Mouse (Mus musculus) MEL (cell line): ENCODE measurements at regions not wholly inside any gene's neighbourhood (a gene's known extent, or its start where the extent isn't known, plus 50 kb on each side); places are given as distances from the start of the nearest gene placed in this dataset.

Experiments
- CHD2 ChIP-seq: IDR thresholded peaks from 2 replicates; pipeline ENCODE4 v1.6.1; 2011; ENCODE audit warnings: low read length, improper control_type of control experiment
- CTCF ChIP-seq, 3 experiments: IDR thresholded peaks in 2 of 3; conservative IDR thresholded peaks in 1 of 3; 2 replicates each; pipeline ENCODE4 v1.5.1; 2011 to 2012; ENCODE audit warnings: low read length in 3 of 3, low read depth in 2 of 3, mild to moderate bottlenecking in 2 of 3, improper control_type of control experiment in 1 of 3, inconsistent platforms in 1 of 3, mixed read lengths in 1 of 3, moderate library complexity in 1 of 3; ENCODE audit not compliant: control insufficient read depth in 1 of 3, insufficient read depth in 1 of 3, poor library complexity in 1 of 3, severe bottlenecking in 1 of 3
- ETS1 ChIP-seq: IDR thresholded peaks from 2 replicates; pipeline ENCODE4 v1.6.1; 2012; ENCODE audit warnings: low read depth, mild to moderate bottlenecking, inconsistent platforms, low read length, improper control_type of control experiment, moderate library complexity
- GATA1 ChIP-seq: IDR thresholded peaks from 2 replicates; pipeline ENCODE4 v1.6.1; 2011; ENCODE audit warnings: low read depth, low read length, improper control_type of control experiment
- KAT2A ChIP-seq: conservative IDR thresholded peaks from 2 replicates; pipeline ENCODE4 v1.6.1; 2012; ENCODE audit warnings: low read depth, low read length, improper control_type of control experiment, inconsistent platforms
- MAZ ChIP-seq: IDR thresholded peaks from 2 replicates; pipeline ENCODE4 v1.6.1; 2012; ENCODE audit warnings: low read depth, mild to moderate bottlenecking, inconsistent platforms, low read length, improper control_type of control experiment
- POLR2A ChIP-seq, 2 experiments: IDR thresholded peaks; 2 replicates each; pipeline ENCODE4 v1.6.1; 2011 to 2012; ENCODE audit warnings: low read length in 2 of 2, mild to moderate bottlenecking in 2 of 2, control low read depth in 1 of 2, improper control_type of control experiment in 1 of 2, low read depth in 1 of 2, moderate library complexity in 1 of 2; ENCODE audit not compliant: control insufficient read depth in 1 of 2, insufficient read depth in 1 of 2, poor library complexity in 1 of 2
- SIN3A ChIP-seq: IDR thresholded peaks from 2 replicates; pipeline ENCODE4 v1.6.1; 2012; ENCODE audit warnings: low read length, improper control_type of control experiment, inconsistent platforms
- USF2 ChIP-seq, 2 experiments: IDR thresholded peaks; 2 replicates each; pipeline ENCODE4 v1.6.1; 2011 to 2012; ENCODE audit warnings: improper control_type of control experiment in 2 of 2, low read length in 2 of 2, borderline replicate concordance in 1 of 2, inconsistent platforms in 1 of 2, low read depth in 1 of 2, mild to moderate bottlenecking in 1 of 2; ENCODE audit not compliant: insufficient read depth in 1 of 2
- ZNF384 ChIP-seq: IDR thresholded peaks from 2 replicates; pipeline ENCODE4 v1.6.1; 2012; ENCODE audit warnings: low read depth, mild to moderate bottlenecking, inconsistent platforms, low read length, improper control_type of control experiment

DNA sequence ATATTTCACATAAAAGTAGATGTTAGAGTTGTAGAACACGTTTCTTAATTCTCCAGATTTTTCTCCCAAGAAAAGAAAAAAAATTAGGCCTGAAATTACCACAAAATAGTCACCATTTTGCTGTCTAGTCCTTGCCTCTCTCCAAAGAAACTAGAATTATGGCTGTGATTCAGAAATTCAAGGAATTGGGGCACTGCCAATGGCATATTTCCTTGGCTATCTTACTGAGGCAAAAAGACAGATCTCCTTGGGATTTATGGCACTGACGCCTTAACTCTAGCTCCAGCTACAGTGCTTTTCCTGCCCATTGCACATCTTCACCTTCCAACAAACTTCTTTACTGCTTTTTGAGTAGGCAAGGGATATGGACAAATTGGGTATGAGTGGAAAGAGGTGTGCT lies 336.3 kb upstream of the Slc24a2 start:
- TF ChIP-seq KAT2A = no peak
- TF ChIP-seq GATA1 = no peak
- TF ChIP-seq USF2 (IDR thresholded peaks at IDR 0.05; ENCODE audit: borderline replicate concordance in 1 of 2, insufficient read depth in 1 of 2, low read depth in 1 of 2, low read length in 2 of 2) = no peak
- TF ChIP-seq ZNF384 = no peak
- TF ChIP-seq CHD2 = no peak
- no peak for TF ChIP-seq CTCF (IDR thresholded peaks at IDR 0.05 in 2 of 3, conservative IDR thresholded peaks at IDR 0.05 in 1 of 3; ENCODE audit: control insufficient read depth in 1 of 3, insufficient read depth in 1 of 3, low read depth in 2 of 3, low read length in 3 of 3, poor library complexity in 1 of 3, severe bottlenecking in 1 of 3)
- no peak for TF ChIP-seq SIN3A
- TF ChIP-seq ETS1 = no peak
- TF ChIP-seq POLR2A (IDR thresholded peaks at IDR 0.05; ENCODE audit: control insufficient read depth in 1 of 2, insufficient read depth in 1 of 2, low read depth in 1 of 2, low read length in 2 of 2, poor library complexity in 1 of 2) = no peak
- no peak for TF ChIP-seq MAZ
